Mouse (Mus musculus) kidney, adult 2 months (tissue): ENCODE data around the gene Nr6a1.

Source experiments
- CTCF ChIP-seq: fragments of 200-500 bp; conservative IDR thresholded peaks from 2 replicates; pipeline ENCODE4 v1.5.1; 2011; ENCODE audit warnings: low read depth, mild to moderate bottlenecking, control low read depth, low read length, moderate library complexity, mixed read lengths; ENCODE audit not compliant: insufficient read depth, insufficient read length
- POLR2A ChIP-seq: fragments of 200-500 bp; IDR thresholded peaks from one replicate; pipeline ENCODE4 v1.6.1; 2011; ENCODE audit warnings: low read depth, low read length, control low read depth

DNA sequence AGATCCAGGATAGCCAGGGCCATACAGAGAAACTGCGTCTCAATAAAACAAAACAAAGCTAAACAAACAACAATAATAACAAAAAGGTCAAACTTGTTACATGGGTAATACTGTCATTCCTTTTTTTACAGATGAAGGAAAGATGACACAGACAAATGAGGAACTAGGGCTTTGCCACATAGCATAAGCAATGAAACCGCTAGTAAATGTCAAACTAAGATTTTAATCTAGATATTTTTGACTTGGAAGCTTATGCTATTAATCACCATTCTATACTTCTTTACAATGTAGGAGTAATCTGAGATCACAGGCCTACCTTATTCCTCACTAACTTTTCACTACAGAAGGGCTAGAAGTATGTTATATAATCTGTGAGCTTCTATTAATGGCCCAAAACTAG is 150.2 kb downstream of the Nr6a1 start:
- TF ChIP-seq POLR2A (no peak), CTCF (no peak)
